Mouse (Mus musculus) cortical plate, adult 2 months (tissue): ENCODE data around the gene Acadvl.

Source experiments
- CTCF ChIP-seq: fragments of 200-500 bp; IDR thresholded peaks from 2 replicates; pipeline ENCODE4 v1.5.1; 2011; ENCODE audit warnings: mild to moderate bottlenecking, control low read depth, low read length; ENCODE audit not compliant: insufficient read depth; ENCODE audit errors: extremely low read depth
- POLR2A ChIP-seq: fragments of 200-500 bp; IDR thresholded peaks from 2 replicates; pipeline ENCODE4 v1.6.1; 2011; ENCODE audit warnings: mild to moderate bottlenecking, low read length, control low read depth; ENCODE audit not compliant: insufficient read depth; ENCODE audit errors: extremely low read depth

GRCm38 (mm10) chr11:69974907-69975306 is 40.3 kb downstream of the Acadvl start:
- TF ChIP-seq CTCF (no peak), POLR2A (no peak)
